In the genomic region with DNA sequence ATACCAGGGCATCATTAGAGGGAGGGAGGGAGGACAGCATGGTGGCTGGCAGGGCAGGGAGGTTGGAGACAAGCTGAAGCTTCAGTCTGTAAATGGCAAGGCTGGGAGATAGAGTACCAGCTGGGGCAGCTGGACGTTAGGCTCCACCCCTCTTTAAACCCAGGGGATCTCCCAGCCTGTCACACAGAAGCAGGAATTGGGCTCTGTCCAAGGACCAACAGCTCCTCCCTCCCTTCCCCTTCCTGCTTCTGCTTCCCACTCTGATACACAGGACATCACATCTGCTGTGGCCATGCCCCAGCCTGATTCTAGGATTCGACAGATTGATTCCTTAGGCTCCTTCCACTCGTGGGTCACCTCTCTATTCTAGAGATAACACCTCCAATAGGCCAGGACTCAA, we compare ENCODE assay signal across 8 mouse cellular contexts. TPM values are rescaled to one million over a fixed set of nuclear protein-coding genes. Genes with fewer than 3 reads are reported as not detected.
DNase-seq lines count a peak whose midpoint lies in the region; ATAC-seq lines count a peak whose summit lies in the region.

No protein-coding gene starts in this region.

- no peaks in the 10 kb centered on the region for H3K9me3 ChIP-seq in heart, embryonic 15.5 days (replicated peaks)

- H3K27me3 ChIP-seq in heart, embryonic 15.5 days = no peaks in the 10 kb centered on the region

- no peak overlapping the region for H3K4me3 ChIP-seq in heart, embryonic 15.5 days

- peak overlapping the region; percentile 64 for H3K27ac ChIP-seq in heart, embryonic 15.5 days

- ATAC-seq in heart, embryonic 15.5 days (replicated peaks; ENCODE audit: insufficient number of reproducible peaks, insufficient read depth, low FRiP score, low read depth) = peak; percentile 63
- ATAC-seq in monocyte, adult 5-6 weeks (replicated peaks; ENCODE audit: insufficient number of reproducible peaks, low FRiP score, low TSS enrichment, poor library complexity, severe bottlenecking) = peak; percentile 46

- H3K36me3 ChIP-seq in heart, embryonic 15.5 days = peaks cover 17% of the 10 kb centered on the region; the same call in 1 of the 2 replicates

- DNase-seq in left cerebral cortex, postnatal 10 days (ENCODE audit: extremely low spot score in 1 of 2, low spot score in 2 of 2) = peak; percentile 32 to 84
- DNase-seq in left cerebral cortex, adult 18-20 months (ENCODE audit: low spot score in 2 of 2) = no peak
- peak; percentile 85 to 86 for DNase-seq in cerebellum, postnatal 10 days
- peak; percentile 81 to 84 for DNase-seq in kidney, postnatal 25 days
- DNase-seq in right cerebral cortex, postnatal 36 days (ENCODE audit: low spot score in 2 of 2) = no peak
- DNase-seq in urinary bladder, postnatal 10 days (ENCODE audit: low spot score) = no peak

- H3K9ac ChIP-seq in heart, embryonic 15.5 days = no peak overlapping the region

- peak overlapping the region; percentile 25 for H3K4me2 ChIP-seq in heart, embryonic 15.5 days

- intact Hi-C loops in left cerebral cortex, postnatal 10 days (cut with DNase I) = no loop called here

- H3K4me1 ChIP-seq in heart, embryonic 15.5 days (replicated peaks) = peaks cover 44% of the 10 kb centered on the region

- 2% methylated on average over 3 of the region's 3 CpGs for WGBS in heart, embryonic 15.5 days

RNA-seq across cellular contexts. Expression of gene Trim3, which starts 4.7 kb away (rescaled TPM):
- 100 to 1,000 TPM; 144 to 151 TPM for total RNA-seq in left cerebral cortex, postnatal 10 days (2021)
- total RNA-seq in left cerebral cortex, adult 18-20 months (2021) = 100 to 1,000 TPM; 150 to 157 TPM
- 26.5 and 36.0 TPM in 2 replicates for polyA plus RNA-seq in heart, embryonic 15.5 days (2015; fragmentation: Nextera tagmentation; extraction: Ambion mirVana)
- 4.9 to 26.3 TPM (median 23.4 TPM) in 3 replicates for total RNA-seq in monocyte, adult 5-6 weeks (2017)

RNA-seq across cellular contexts. Expression of gene Timm10b, which starts 11.2 kb away (rescaled TPM):
- 10 to 100 TPM; 76.9 to 82.2 TPM for total RNA-seq in left cerebral cortex, postnatal 10 days (2021)
- 10 to 100 TPM; 67.4 to 67.5 TPM for total RNA-seq in left cerebral cortex, adult 18-20 months (2021)
- 138 and 156 TPM in 2 replicates for polyA plus RNA-seq in heart, embryonic 15.5 days (2015; fragmentation: Nextera tagmentation; extraction: Ambion mirVana)
- total RNA-seq in monocyte, adult 5-6 weeks (2017) = 57.4 to 73.7 TPM (median 68.2 TPM) in 3 replicates

RNA-seq across cellular contexts. Expression of gene Arfip2, which starts 11.6 kb away (rescaled TPM):
- total RNA-seq in left cerebral cortex, postnatal 10 days (2021) = 10 to 100 TPM; 88.1 to 97.9 TPM
- 10 to 100 TPM; 93.3 to 94.4 TPM for total RNA-seq in left cerebral cortex, adult 18-20 months (2021)
- 42.6 and 50.8 TPM in 2 replicates for polyA plus RNA-seq in heart, embryonic 15.5 days (2015; fragmentation: Nextera tagmentation; extraction: Ambion mirVana)
- total RNA-seq in monocyte, adult 5-6 weeks (2017) = 35.1 to 41.9 TPM (median 38.1 TPM) in 3 replicates

RNA-seq across cellular contexts. Expression of gene Gm45799, which starts 11.7 kb away (rescaled TPM):
- total RNA-seq in left cerebral cortex, postnatal 10 days (2021) = 10 to 100 TPM; 10.8 to 11.6 TPM
- total RNA-seq in left cerebral cortex, adult 18-20 months (2021) = 10 to 100 TPM in 1 of 2 experiments, 1 to 10 TPM in 1; 8.6 to 11.5 TPM
- polyA plus RNA-seq in heart, embryonic 15.5 days (2015; fragmentation: Nextera tagmentation; extraction: Ambion mirVana) = 24.0 and 39.7 TPM in 2 replicates
- total RNA-seq in monocyte, adult 5-6 weeks (2017) = 1.5 to 7.3 TPM (median 2.1 TPM) in 3 replicates

RNA-seq across cellular contexts. Expression of gene Dnhd1, which starts 22.0 kb away (rescaled TPM):
- 1 to 10 TPM; 4.9 to 6.1 TPM for total RNA-seq in left cerebral cortex, postnatal 10 days (2021)
- total RNA-seq in left cerebral cortex, adult 18-20 months (2021) = 1 to 10 TPM; 5.2 to 6.1 TPM
- 0.72 and 0.91 TPM in 2 replicates for polyA plus RNA-seq in heart, embryonic 15.5 days (2015; fragmentation: Nextera tagmentation; extraction: Ambion mirVana)
- total RNA-seq in monocyte, adult 5-6 weeks (2017) = 1.6 to 6.3 TPM (median 5.8 TPM) in 3 replicates

Comparison
In these comparisons a context has a peak if more than half of its experiments do, and no peak if none do; other contexts are left out.
1. DNase-seq: peak in left cerebral cortex, postnatal 10 days (2 of 2), cerebellum, postnatal 10 days (2 of 2) and kidney, postnatal 25 days (2 of 2); none in left cerebral cortex, adult 18-20 months (0 of 2), right cerebral cortex, postnatal 36 days (0 of 2) and urinary bladder, postnatal 10 days (single experiment).